In genomic region chr8:106131021-106131420, GRCm38 (mm10) we compare ENCODE assay signal across 26 mouse cellular contexts. TPM values are rescaled to one million over a fixed set of nuclear protein-coding genes. Genes with fewer than 3 reads are reported as not detected.
"Had no signal": no experiment of that assay in that cellular context is flagged by ENCODE, and none has a peak within 500 bp of the region (broad histone marks: within the 10 kb centered on the region; RNA-seq: fewer than 3 reads in every experiment).

No protein-coding gene starts in this region.

- H3K9me3 ChIP-seq: heart, embryonic 13.5 days; heart, embryonic 15.5 days; intestine, embryonic 15.5 days; limb, embryonic 10.5 days; limb, embryonic 12.5 days had no signal

- H3K4me3 ChIP-seq: heart, adult 2 months; heart, embryonic 13.5 days; heart, embryonic 15.5 days; intestine, embryonic 15.5 days; layer of hippocampus, adult 2 months; left cerebral cortex, adult 2 months; limb, embryonic 10.5 days; limb, embryonic 12.5 days had no signal

- H3K4me2 ChIP-seq: heart, embryonic 11.5 days; heart, embryonic 13.5 days; heart, embryonic 15.5 days; hindbrain, embryonic 14.5 days; intestine, embryonic 15.5 days; limb, embryonic 12.5 days had no signal

- DNase-seq: forebrain, postnatal 0 days; gastrocnemius, postnatal 14 days; gastrocnemius, postnatal 36 days; heart, adult 2 months; heart, postnatal 14 days; heart, postnatal 36 days; kidney, adult 18-20 months; kidney, postnatal 10 days; kidney, postnatal 4 days; liver had no signal

- H3K27ac ChIP-seq: heart, adult 2 months; heart, embryonic 13.5 days; heart, embryonic 15.5 days; hindbrain, embryonic 14.5 days; intestine, embryonic 15.5 days; layer of hippocampus, adult 2 months; left cerebral cortex, adult 2 months; limb, embryonic 10.5 days; limb, embryonic 12.5 days; liver, embryonic 14.5 days had no signal

- ATAC-seq: forebrain, postnatal 0 days; hindbrain, embryonic 16.5 days; inflammation-experienced regulatory T-cells, adult 6 months; intestine, embryonic 15.5 days; intestine, postnatal 0 days had no signal

- H3K9ac ChIP-seq: forebrain, postnatal 0 days; heart, embryonic 13.5 days; heart, embryonic 15.5 days; hindbrain, embryonic 14.5 days; intestine, embryonic 15.5 days; limb, embryonic 12.5 days; liver, embryonic 14.5 days had no signal

RNA-seq across cellular contexts. Expression of gene Esrp2, which starts 5.8 kb away (rescaled TPM):
- total RNA-seq: gastrocnemius, adult 18-20 months; gastrocnemius, adult 8-10 months; gastrocnemius, postnatal 14 days; hematopoietic stem cell, adult 5-6 weeks had no signal
- polyA plus RNA-seq: forebrain, postnatal 0 days had no signal
